Mouse (Mus musculus): Measurements from ENCODE around the gene Sp8. TPM values are rescaled to one million over a fixed set of nuclear protein-coding genes. Genes with fewer than 3 reads are reported as not detected.
A peak's percentile ranks its signal among the peaks of the same experiment; 100 is the strongest.

Sp8 gene
- polyA plus RNA-seq (2015; fragmentation: Nextera tagmentation; extraction: Ambion mirVana) = 2.3 and 4.2 TPM in 2 replicates

- Histone ChIP-seq H3K27ac (ENCODE audit: low read length) (no peak within 1 kb of the TSS), H3K9me3 (replicated peaks; ENCODE audit: control insufficient read depth, low read length, poor library complexity, severe bottlenecking) (no peaks in the 10 kb centered on the region), H3K4me3 (ENCODE audit: low read depth, low read length) (peak within 1 kb of the TSS; percentile 37), H3K36me3 (ENCODE audit: control insufficient read depth, insufficient read depth, low read length) (no peaks in the 10 kb centered on the region), H3K4me1 (ENCODE audit: control insufficient read depth, insufficient read depth, low read length) (peaks cover 15% of the 10 kb centered on the region), H3K9ac (ENCODE audit: low read depth, low read length) (no peak within 1 kb of the TSS), H3K4me2 (ENCODE audit: low read length) (peak within 1 kb of the TSS; percentile 55), H3K27me3 (ENCODE audit: control insufficient read depth, insufficient read depth, low read depth, low read length) (peaks cover 40% of the 10 kb centered on the region)
- 2% methylated on average over 6 of the region's 6 CpGs for WGBS
- no peak for ATAC-seq
Measured at GRCm38 (mm10) chr12:118846221-118846620, at the start of gene Sp8. TSS of gene Sp8 (plus strand) at chr12:118846329.

- H3K27ac ChIP-seq (ENCODE audit: low read length) = no peak overlapping the region
- ATAC-seq = peak; percentile 86
- H3K4me3 ChIP-seq (ENCODE audit: low read depth, low read length) = peak overlapping the region; percentile 21
- peaks cover 5% of the 10 kb centered on the region; the same call in 1 of the 2 replicates for H3K4me1 ChIP-seq (ENCODE audit: control insufficient read depth, insufficient read depth, low read length)
- under 1% methylated on average over 17 of the region's 17 CpGs for WGBS
- peaks cover 9% of the 10 kb centered on the region for H3K27me3 ChIP-seq (ENCODE audit: control insufficient read depth, insufficient read depth, low read depth, low read length)
- H3K36me3 ChIP-seq (ENCODE audit: control insufficient read depth, insufficient read depth, low read length) = no peaks in the 10 kb centered on the region
- H3K9me3 ChIP-seq (replicated peaks; ENCODE audit: control insufficient read depth, low read length, poor library complexity, severe bottlenecking) = no peaks in the 10 kb centered on the region
- H3K4me2 ChIP-seq (ENCODE audit: low read length) = peak overlapping the region; percentile 47
- H3K9ac ChIP-seq (ENCODE audit: low read depth, low read length) = no peak overlapping the region
Measured at GRCm38 (mm10) chr12:118811328-118811961, 34.7 kb upstream of the Sp8 start.

GRCm38 (mm10) chr12:118814561-118814960 lies 31.6 kb upstream of the Sp8 start:
- Histone ChIP-seq H3K9me3 (replicated peaks; ENCODE audit: control insufficient read depth, low read length, poor library complexity, severe bottlenecking) (no peaks in the 10 kb centered on the region), H3K27me3 (ENCODE audit: control insufficient read depth, insufficient read depth, low read depth, low read length) (peaks cover 3% of the 10 kb centered on the region), H3K27ac (ENCODE audit: low read length) (no peak overlapping the region), H3K4me3 (ENCODE audit: low read depth, low read length) (no peak overlapping the region), H3K4me2 (ENCODE audit: low read length) (no peak overlapping the region), H3K9ac (ENCODE audit: low read depth, low read length) (no peak overlapping the region), H3K4me1 (ENCODE audit: control insufficient read depth, insufficient read depth, low read length) (peaks cover 5% of the 10 kb centered on the region; the same call in 1 of the 2 replicates), H3K36me3 (ENCODE audit: control insufficient read depth, insufficient read depth, low read length) (no peaks in the 10 kb centered on the region)
- ATAC-seq = no peak
- 86% methylated on average over 3 of the region's 3 CpGs for WGBS

GRCm38 (mm10) chr12:118816156-118816555 lies 30.0 kb upstream of the Sp8 start:
- Histone ChIP-seq H3K27ac (ENCODE audit: low read length) (no peak overlapping the region), H3K4me2 (ENCODE audit: low read length) (no peak overlapping the region), H3K4me1 (ENCODE audit: control insufficient read depth, insufficient read depth, low read length) (peaks cover 5% of the 10 kb centered on the region; the same call in 1 of the 2 replicates), H3K27me3 (ENCODE audit: control insufficient read depth, insufficient read depth, low read depth, low read length) (peaks cover 2% of the 10 kb centered on the region), H3K9me3 (replicated peaks; ENCODE audit: control insufficient read depth, low read length, poor library complexity, severe bottlenecking) (no peaks in the 10 kb centered on the region), H3K9ac (ENCODE audit: low read depth, low read length) (no peak overlapping the region), H3K36me3 (ENCODE audit: control insufficient read depth, insufficient read depth, low read length) (no peaks in the 10 kb centered on the region), H3K4me3 (ENCODE audit: low read depth, low read length) (no peak overlapping the region)
- ATAC-seq = no peak

GRCm38 (mm10) chr12:118829881-118830280 lies 16.2 kb upstream of the Sp8 start:
- Histone ChIP-seq H3K9me3 (replicated peaks; ENCODE audit: control insufficient read depth, low read length, poor library complexity, severe bottlenecking) (no peaks in the 10 kb centered on the region), H3K9ac (ENCODE audit: low read depth, low read length) (no peak overlapping the region), H3K4me2 (ENCODE audit: low read length) (no peak overlapping the region), H3K4me3 (ENCODE audit: low read depth, low read length) (no peak overlapping the region), H3K27ac (ENCODE audit: low read length) (no peak overlapping the region), H3K27me3 (ENCODE audit: control insufficient read depth, insufficient read depth, low read depth, low read length) (peaks cover 1% of the 10 kb centered on the region; the same call in 1 of the 2 replicates), H3K4me1 (ENCODE audit: control insufficient read depth, insufficient read depth, low read length) (no peaks in the 10 kb centered on the region), H3K36me3 (ENCODE audit: control insufficient read depth, insufficient read depth, low read length) (no peaks in the 10 kb centered on the region)
- 54% methylated on average over 6 of the region's 6 CpGs for WGBS
- no peak for ATAC-seq

- Histone ChIP-seq H3K4me2 (ENCODE audit: low read length) (peak overlapping the region; percentile 62), H3K9ac (ENCODE audit: low read depth, low read length) (peak overlapping the region; percentile 48), H3K27me3 (ENCODE audit: control insufficient read depth, insufficient read depth, low read depth, low read length) (peaks cover 40% of the 10 kb centered on the region), H3K9me3 (replicated peaks; ENCODE audit: control insufficient read depth, low read length, poor library complexity, severe bottlenecking) (no peaks in the 10 kb centered on the region), H3K4me1 (ENCODE audit: control insufficient read depth, insufficient read depth, low read length) (peaks cover 8% of the 10 kb centered on the region), H3K27ac (ENCODE audit: low read length) (no peak overlapping the region), H3K36me3 (ENCODE audit: control insufficient read depth, insufficient read depth, low read length) (no peaks in the 10 kb centered on the region), H3K4me3 (ENCODE audit: low read depth, low read length) (peak overlapping the region; percentile 38)
- under 1% methylated on average over 66 of the region's 72 CpGs for WGBS
- peak; percentile 78 for ATAC-seq
Measured at GRCm38 (mm10) chr12:118836411-118837341, 9.5 kb upstream of the Sp8 start.

GRCm38 (mm10) chr12:118837361-118837760 lies 8.8 kb upstream of the Sp8 start:
- H3K36me3 ChIP-seq (ENCODE audit: control insufficient read depth, insufficient read depth, low read length) = no peaks in the 10 kb centered on the region
- no peak overlapping the region for H3K27ac ChIP-seq (ENCODE audit: low read length)
- H3K4me2 ChIP-seq (ENCODE audit: low read length) = peak overlapping the region; percentile 62
- H3K27me3 ChIP-seq (ENCODE audit: control insufficient read depth, insufficient read depth, low read depth, low read length) = peaks cover 40% of the 10 kb centered on the region
- H3K9ac ChIP-seq (ENCODE audit: low read depth, low read length) = no peak overlapping the region
- H3K4me1 ChIP-seq (ENCODE audit: control insufficient read depth, insufficient read depth, low read length) = peaks cover 8% of the 10 kb centered on the region
- no peak for ATAC-seq
- peak overlapping the region; percentile 38 for H3K4me3 ChIP-seq (ENCODE audit: low read depth, low read length)
- under 1% methylated on average over 11 of the region's 11 CpGs for WGBS
- H3K9me3 ChIP-seq (replicated peaks; ENCODE audit: control insufficient read depth, low read length, poor library complexity, severe bottlenecking) = no peaks in the 10 kb centered on the region

- Histone ChIP-seq H3K4me1 (ENCODE audit: control insufficient read depth, insufficient read depth, low read length) (peaks cover 8% of the 10 kb centered on the region), H3K36me3 (ENCODE audit: control insufficient read depth, insufficient read depth, low read length) (no peaks in the 10 kb centered on the region), H3K27me3 (ENCODE audit: control insufficient read depth, insufficient read depth, low read depth, low read length) (peaks cover 40% of the 10 kb centered on the region), H3K4me3 (ENCODE audit: low read depth, low read length) (no peak overlapping the region), H3K4me2 (ENCODE audit: low read length) (no peak overlapping the region), H3K27ac (ENCODE audit: low read length) (no peak overlapping the region), H3K9me3 (replicated peaks; ENCODE audit: control insufficient read depth, low read length, poor library complexity, severe bottlenecking) (no peaks in the 10 kb centered on the region), H3K9ac (ENCODE audit: low read depth, low read length) (no peak overlapping the region)
- no peak for ATAC-seq
- WGBS = 9% methylated on average over 2 of the region's 2 CpGs
Measured at GRCm38 (mm10) chr12:118838260-118838659, 7.9 kb upstream of the Sp8 start.

- Histone ChIP-seq H3K4me3 (ENCODE audit: low read depth, low read length) (no peak overlapping the region), H3K4me1 (ENCODE audit: control insufficient read depth, insufficient read depth, low read length) (peaks cover 8% of the 10 kb centered on the region), H3K36me3 (ENCODE audit: control insufficient read depth, insufficient read depth, low read length) (no peaks in the 10 kb centered on the region), H3K27me3 (ENCODE audit: control insufficient read depth, insufficient read depth, low read depth, low read length) (peaks cover 45% of the 10 kb centered on the region), H3K4me2 (ENCODE audit: low read length) (no peak overlapping the region), H3K9me3 (replicated peaks; ENCODE audit: control insufficient read depth, low read length, poor library complexity, severe bottlenecking) (no peaks in the 10 kb centered on the region), H3K9ac (ENCODE audit: low read depth, low read length) (no peak overlapping the region), H3K27ac (ENCODE audit: low read length) (no peak overlapping the region)
- WGBS = 15% methylated on average over 5 of the region's 5 CpGs
- ATAC-seq = no peak
Measured at GRCm38 (mm10) chr12:118839398-118839797, 6.7 kb upstream of the Sp8 start.

All from midbrain, embryonic 16.5 days (tissue).